In genomic region chr9:13311094-13311493, GRCm38 (mm10) we compare ENCODE assay signal across 25 mouse cellular contexts. TPM values are rescaled to one million over a fixed set of nuclear protein-coding genes. Genes with fewer than 3 reads are reported as not detected.
A peak's percentile ranks its signal among the peaks of the same experiment; 100 is the strongest.
DNase-seq lines count a peak whose midpoint lies in the region; ATAC-seq and TF ChIP-seq lines count a peak whose summit lies in the region.
"Had no signal": no experiment of that assay in that cellular context is flagged by ENCODE, and none has a peak within 500 bp of the region (broad histone marks: within the 10 kb centered on the region; RNA-seq: fewer than 3 reads in every experiment).

No protein-coding gene starts in this region.

- H3K4me3 ChIP-seq in layer of hippocampus, adult 2 months = no peak overlapping the region
- H3K4me3 ChIP-seq in hindbrain, embryonic 12.5 days = no peak overlapping the region
- H3K4me3 ChIP-seq: erythroblast, embryonic 14.5 days; heart, embryonic 12.5 days; midbrain, embryonic 10.5 days; myocyte; neural tube, embryonic 13.5 days; stomach, embryonic 15.5 days had no signal

- peak; percentile 4 for DNase-seq in layer of hippocampus, adult 11-12 months (ENCODE audit: low spot score)
- DNase-seq in layer of hippocampus, adult 2 months (ENCODE audit: low spot score in 2 of 2) = no peak
- DNase-seq in T-cell, adult 2 months (ENCODE audit: low spot score) = peak; percentile 14
- DNase-seq in spleen, postnatal 36 days (ENCODE audit: low spot score in 2 of 2) = no peak
- DNase-seq in yolk sac, embryonic 10.5 days (ENCODE audit: low spot score) = no peak
- DNase-seq: adrenal gland, postnatal 36 days; cerebellum, postnatal 10 days; forebrain, postnatal 0 days; kidney, postnatal 36 days; layer of hippocampus, postnatal 36 days; liver; lung, adult 2 months; lung, postnatal 10 days; thymus, postnatal 14 days had no signal

- H3K4me1 ChIP-seq in hindbrain, embryonic 12.5 days = peaks cover 38% of the 10 kb centered on the region

- peak; percentile 22 to 53; a peak in 1 of 4 replicates for ATAC-seq in hematopoietic stem cell, adult 5-6 weeks (replicated peaks in 1 of 2; ENCODE audit: insufficient read depth in 1 of 2, low FRiP score in 2 of 2, low TSS enrichment in 1 of 2, low read depth in 1 of 2, poor library complexity in 2 of 2, severe bottlenecking in 2 of 2)
- no peak for ATAC-seq in hindbrain, embryonic 12.5 days (ENCODE audit: low FRiP score)
- ATAC-seq: forebrain, postnatal 0 days; intestine, postnatal 0 days; Patski had no signal

- no peak overlapping the region for H3K9ac ChIP-seq in hindbrain, embryonic 12.5 days
- H3K9ac ChIP-seq: forebrain, postnatal 0 days; heart, embryonic 12.5 days; liver, embryonic 14.5 days; stomach, embryonic 15.5 days had no signal

- no peak overlapping the region for H3K27ac ChIP-seq in layer of hippocampus, adult 2 months
- H3K27ac ChIP-seq in hindbrain, embryonic 12.5 days = no peak overlapping the region
- H3K27ac ChIP-seq: liver, embryonic 14.5 days; stomach, embryonic 15.5 days had no signal

- no peaks in the 10 kb centered on the region for H3K27me3 ChIP-seq in hindbrain, embryonic 12.5 days
- H3K27me3 ChIP-seq: heart, embryonic 12.5 days; neural tube, embryonic 13.5 days; Patski; stomach, embryonic 15.5 days had no signal

- no peak overlapping the region for H3K4me2 ChIP-seq in hindbrain, embryonic 12.5 days (replicated peaks)
- H3K4me2 ChIP-seq: heart, embryonic 12.5 days; neural tube, embryonic 13.5 days; stomach, embryonic 15.5 days had no signal

- H3K36me3 ChIP-seq in hindbrain, embryonic 12.5 days = no peaks in the 10 kb centered on the region
- H3K36me3 ChIP-seq: heart, embryonic 12.5 days; midbrain, embryonic 10.5 days; neural tube, embryonic 13.5 days; stomach, embryonic 15.5 days had no signal

- no peak for TF ChIP-seq CTCF in layer of hippocampus, adult 2 months (conservative IDR thresholded peaks at IDR 0.05)

- H3K9me3 ChIP-seq in hindbrain, embryonic 12.5 days (replicated peaks) = no peaks in the 10 kb centered on the region
- H3K9me3 ChIP-seq: heart, embryonic 12.5 days; midbrain, embryonic 10.5 days; neural tube, embryonic 13.5 days; stomach, embryonic 15.5 days had no signal

- 38% methylated on average over 2 of the region's 2 CpGs for WGBS in hindbrain, embryonic 12.5 days

RNA-seq across cellular contexts. Expression of gene Maml2, which starts 13.3 kb away (rescaled TPM):
- 10 to 100 TPM; 26.1 to 34.6 TPM for total RNA-seq in layer of hippocampus, adult 2 months (2021)
- total RNA-seq in hematopoietic stem cell, adult 5-6 weeks (2017) = 5.0 and 7.5 TPM in 2 replicates
- polyA plus RNA-seq in hindbrain, embryonic 12.5 days (2016; fragmentation: Nextera tagmentation; extraction: Ambion mirVana) = 13.6 and 14.1 TPM in 2 replicates

Comparison
In these comparisons a context has a peak if more than half of its experiments do, and no peak if none do; other contexts are left out.
1. DNase-seq: peak in layer of hippocampus, adult 11-12 months (single experiment) and T-cell, adult 2 months (single experiment); none in layer of hippocampus, adult 2 months (0 of 2), spleen, postnatal 36 days (0 of 2) and yolk sac, embryonic 10.5 days (single experiment).